Mouse (Mus musculus) left cerebral cortex, adult 8-10 months (tissue): ENCODE results near the gene Lpar6. TPM values are rescaled to one million over a fixed set of nuclear protein-coding genes. Genes with fewer than 3 reads are reported as not detected.

ENCODE experiments used
- DNase-seq, 2 experiments: peaks; one replicate each; pipeline ENCODE4 v3.0.0; 2022; ENCODE audit warnings: low spot score in 2 of 2
- microRNA-seq, 2 experiments: library from miRNA; unstranded; fragments of <30 nt; microRNA quantifications; one replicate each; pipeline ENCODE4 v1.2.0; 2022
- total RNA-seq, 4 experiments: library from RNA; stranded (reverse); gene quantifications; 2 replicates each; pipeline ENCODE4 v1.2.4; 2022

The Lpar6 gene
- total RNA-seq, 4 experiments from 2014 or later, result 1.3 to 1.8 (median 1.4) TPM

GRCm38 (mm10) chr14:73255426-73255970 is 17.8 kb downstream of the Lpar6 start:
- no peak for DNase-seq

- no peak for DNase-seq
These were observed 19.7 kb downstream of the Lpar6 start for GRCm38 (mm10) chr14:73257348-73257747.

- DNase-seq, result no peak
These were observed 20.5 kb downstream of the Lpar6 start for GRCm38 (mm10) chr14:73258181-73258580.

- no peak for DNase-seq
These were observed 24.5 kb downstream of the Lpar6 start for GRCm38 (mm10) chr14:73262210-73262609.

- no peak for DNase-seq
These were observed 28.5 kb downstream of the Lpar6 start for GRCm38 (mm10) chr14:73266166-73266565.

GRCm38 (mm10) chr14:73271807-73272206 is 34.1 kb downstream of the Lpar6 start:
- no peak for DNase-seq

GRCm38 (mm10) chr14:73279096-73279495 is 41.4 kb downstream of the Lpar6 start:
- DNase-seq, result no peak

GRCm38 (mm10) chr14:73280996-73281395 is 43.3 kb downstream of the Lpar6 start:
- no peak for DNase-seq

- DNase-seq, result no peak
These were observed 52.2 kb downstream of the Lpar6 start for GRCm38 (mm10) chr14:73289915-73290314.

- no peak for DNase-seq
These were observed 54.7 kb downstream of the Lpar6 start for GRCm38 (mm10) chr14:73292434-73292833.

Small RNA genes lying within 50 kb of the gene (microRNA-seq; reads per million reads assigned to microRNA genes)
- gene Mir687, result 0 reads per million in 2 experiments

Other genes starting within 250 kb of the Lpar6 start
- gene Cysltr2, start 188.8 kb upstream of the Lpar6 start, total RNA-seq, result 1 to 10 TPM in 1 of 4 experiments, under 1 TPM in 1, not detected in 2; 0.52 to 1.2 TPM
- gene Rcbtb2, start 114.9 kb upstream of the Lpar6 start, total RNA-seq, result 10 to 100 TPM; 19.7 to 25.8 (median 23.6) TPM
- 10 to 100 TPM; 24.2 to 33.1 (median 29.2) TPM for gene Rb1, start 87.9 kb downstream of the Lpar6 start, total RNA-seq
- 100 to 1,000 TPM; 726 to 856 (median 801) TPM for gene Itm2b, start 147.4 kb downstream of the Lpar6 start, total RNA-seq